Mouse (Mus musculus): ENCODE measurements around the gene Fbxw11. TPM values are rescaled to one million over a fixed set of nuclear protein-coding genes. Genes with fewer than 3 reads are reported as not detected.
"Not testable (repeated sequence)": the region's sequence is repeated elsewhere in the genome, so short reads cannot be mapped to it uniquely, and the experiment has no call there.

The Fbxw11 gene
- polyA plus RNA-seq, 1 experiment: 27.8 TPM

- Histone ChIP-seq H3K4me3 (ENCODE audit: insufficient read depth, low read depth, low read length) (no peak overlapping the region), H3K27ac (replicated peaks; ENCODE audit: low read depth, low read length) (no peak overlapping the region), H3K4me1 (ENCODE audit: control insufficient read depth, insufficient read depth, insufficient read length, low read length) (peaks cover 26% of the 10 kb centered on the region)
Measured at GRCm38 (mm10) chr11:32677811-32678210, 35.3 kb downstream of the Fbxw11 start.

- not testable (repeated sequence) for H3K27ac ChIP-seq (replicated peaks; ENCODE audit: low read depth, low read length); H3K4me3 ChIP-seq (ENCODE audit: insufficient read depth, low read depth, low read length)
- H3K4me1 ChIP-seq (ENCODE audit: control insufficient read depth, insufficient read depth, insufficient read length, low read length): peaks cover 25% of the 10 kb centered on the region
Measured at GRCm38 (mm10) chr11:32679091-32679490, 36.6 kb downstream of the Fbxw11 start.

GRCm38 (mm10) chr11:32680014-32680413 is 37.5 kb downstream of the Fbxw11 start:
- Histone ChIP-seq H3K4me1 (ENCODE audit: control insufficient read depth, insufficient read depth, insufficient read length, low read length) (peaks cover 28% of the 10 kb centered on the region), H3K4me3 (ENCODE audit: insufficient read depth, low read depth, low read length) (no peak overlapping the region), H3K27ac (replicated peaks; ENCODE audit: low read depth, low read length) (no peak overlapping the region)

GRCm38 (mm10) chr11:32681192-32681795 is 38.8 kb downstream of the Fbxw11 start:
- Histone ChIP-seq H3K27ac (replicated peaks; ENCODE audit: low read depth, low read length) (no peak overlapping the region), H3K4me1 (ENCODE audit: control insufficient read depth, insufficient read depth, insufficient read length, low read length) (peaks cover 28% of the 10 kb centered on the region), H3K4me3 (ENCODE audit: insufficient read depth, low read depth, low read length) (no peak overlapping the region)

GRCm38 (mm10) chr11:32682335-32683102 is 40.0 kb downstream of the Fbxw11 start:
- H3K4me1 ChIP-seq (ENCODE audit: control insufficient read depth, insufficient read depth, insufficient read length, low read length): peaks cover 24% of the 10 kb centered on the region
- H3K27ac ChIP-seq (replicated peaks; ENCODE audit: low read depth, low read length): no peak overlapping the region
- no peak overlapping the region for H3K4me3 ChIP-seq (ENCODE audit: insufficient read depth, low read depth, low read length)

- Histone ChIP-seq H3K4me3 (ENCODE audit: insufficient read depth, low read depth, low read length) (no peak overlapping the region), H3K4me1 (ENCODE audit: control insufficient read depth, insufficient read depth, insufficient read length, low read length) (peaks cover 22% of the 10 kb centered on the region), H3K27ac (replicated peaks; ENCODE audit: low read depth, low read length) (no peak overlapping the region)
Measured at GRCm38 (mm10) chr11:32684690-32685254, 42.2 kb downstream of the Fbxw11 start.

GRCm38 (mm10) chr11:32688245-32688855 is 45.8 kb downstream of the Fbxw11 start:
- no peak overlapping the region; the same call in 1 of the 2 replicates for H3K27ac ChIP-seq (replicated peaks; ENCODE audit: low read depth, low read length)

GRCm38 (mm10) chr11:32689510-32689909 is 47.0 kb downstream of the Fbxw11 start:
- H3K27ac ChIP-seq (replicated peaks; ENCODE audit: low read depth, low read length): no peak overlapping the region
- peaks cover 12% of the 10 kb centered on the region for H3K4me1 ChIP-seq (ENCODE audit: control insufficient read depth, insufficient read depth, insufficient read length, low read length)
- no peak overlapping the region for H3K4me3 ChIP-seq (ENCODE audit: insufficient read depth, low read depth, low read length)

More at GRCm38 (mm10) chr11:32688245-32688855, 45.8 kb downstream of the Fbxw11 start:
- no peak overlapping the region for H3K4me3 ChIP-seq (ENCODE audit: insufficient read depth, low read depth, low read length)
- peaks cover 14% of the 10 kb centered on the region for H3K4me1 ChIP-seq (ENCODE audit: control insufficient read depth, insufficient read depth, insufficient read length, low read length)

- no peak overlapping the region for H3K27ac ChIP-seq (replicated peaks; ENCODE audit: low read depth, low read length)
- peaks cover 15% of the 10 kb centered on the region for H3K4me1 ChIP-seq (ENCODE audit: control insufficient read depth, insufficient read depth, insufficient read length, low read length)
- H3K4me3 ChIP-seq (ENCODE audit: insufficient read depth, low read depth, low read length): no peak overlapping the region
Measured at GRCm38 (mm10) chr11:32692834-32693233, 50.3 kb downstream of the Fbxw11 start.

GRCm38 (mm10) chr11:32693431-32694141 is 51.1 kb downstream of the Fbxw11 start:
- Histone ChIP-seq H3K4me3 (ENCODE audit: insufficient read depth, low read depth, low read length) (no peak overlapping the region), H3K27ac (replicated peaks; ENCODE audit: low read depth, low read length) (no peak overlapping the region), H3K4me1 (ENCODE audit: control insufficient read depth, insufficient read depth, insufficient read length, low read length) (peaks cover 15% of the 10 kb centered on the region)

- not testable (repeated sequence) for H3K27ac ChIP-seq (replicated peaks; ENCODE audit: low read depth, low read length); H3K4me3 ChIP-seq (ENCODE audit: insufficient read depth, low read depth, low read length)
- H3K4me1 ChIP-seq (ENCODE audit: control insufficient read depth, insufficient read depth, insufficient read length, low read length): peaks cover 16% of the 10 kb centered on the region
Measured at GRCm38 (mm10) chr11:32694322-32695003, 51.9 kb downstream of the Fbxw11 start.

- no peak overlapping the region for H3K4me3 ChIP-seq (ENCODE audit: insufficient read depth, low read depth, low read length)
- 0 out of 2 replicates have a peak overlapping the region, but pooled peaks have one; percentile 17 for H3K27ac ChIP-seq (replicated peaks; ENCODE audit: low read depth, low read length)
- peaks cover 22% of the 10 kb centered on the region for H3K4me1 ChIP-seq (ENCODE audit: control insufficient read depth, insufficient read depth, insufficient read length, low read length)
Measured at GRCm38 (mm10) chr11:32696446-32697090, 54.0 kb downstream of the Fbxw11 start.

- Histone ChIP-seq H3K4me3 (ENCODE audit: insufficient read depth, low read depth, low read length) (no peak overlapping the region), H3K4me1 (ENCODE audit: control insufficient read depth, insufficient read depth, insufficient read length, low read length) (peaks cover 24% of the 10 kb centered on the region), H3K27ac (replicated peaks; ENCODE audit: low read depth, low read length) (0 out of 2 replicates have a peak overlapping the region, but pooled peaks have one; percentile 9)
Measured at GRCm38 (mm10) chr11:32697695-32698094, 55.2 kb downstream of the Fbxw11 start.

Data from brown adipose tissue, adult 24 weeks (tissue).